Mouse (Mus musculus): Measurements from ENCODE around the gene Cttnbp2. TPM values are rescaled to one million over a fixed set of nuclear protein-coding genes. Genes with fewer than 3 reads are reported as not detected.
"Not testable (repeated sequence)": the region's sequence is repeated elsewhere in the genome, so short reads cannot be mapped to it uniquely, and the experiment has no call there.

Gene Cttnbp2
- polyA plus RNA-seq, 1 experiment from 2014 or later: 6.0 TPM

GRCm38 (mm10) chr6:18411505-18412225, 103.0 kb downstream of the Cttnbp2 start:
- 87% methylated on average over 1 of the region's 1 CpGs for WGBS
- ATAC-seq (replicated peaks; ENCODE audit: extremely low read depth, insufficient read depth, low FRiP score): no peak

GRCm38 (mm10) chr6:18408445-18408844, 106.2 kb downstream of the Cttnbp2 start:
- H3K27me3 ChIP-seq (ENCODE audit: control insufficient read depth, insufficient read depth, low read length): no peaks in the 10 kb centered on the region
- no peaks in the 10 kb centered on the region for H3K9me3 ChIP-seq (replicated peaks; ENCODE audit: control insufficient read depth, low read length)
- H3K4me1 ChIP-seq (ENCODE audit: control insufficient read depth, insufficient read depth, low read length): no peaks in the 10 kb centered on the region
- H3K9ac ChIP-seq (ENCODE audit: low read length): no peak overlapping the region
- no peak overlapping the region for H3K4me2 ChIP-seq (ENCODE audit: low read depth, low read length)
- WGBS: 91% methylated on average over 7 of the region's 7 CpGs
- H3K4me3 ChIP-seq (ENCODE audit: low read length): no peak overlapping the region
- no peak overlapping the region for H3K27ac ChIP-seq (ENCODE audit: low read length)
- no peaks in the 10 kb centered on the region for H3K36me3 ChIP-seq (ENCODE audit: control insufficient read depth, insufficient read depth)
- no peak for ATAC-seq (replicated peaks; ENCODE audit: extremely low read depth, insufficient read depth, low FRiP score)

More at GRCm38 (mm10) chr6:18411505-18412225, 103.0 kb downstream of the Cttnbp2 start:
- Histone ChIP-seq H3K4me2 (ENCODE audit: low read depth, low read length) (no peak overlapping the region), H3K4me1 (ENCODE audit: control insufficient read depth, insufficient read depth, low read length) (no peaks in the 10 kb centered on the region), H3K27ac (ENCODE audit: low read length) (no peak overlapping the region), H3K9ac (ENCODE audit: low read length) (no peak overlapping the region), H3K36me3 (ENCODE audit: control insufficient read depth, insufficient read depth) (no peaks in the 10 kb centered on the region), H3K4me3 (ENCODE audit: low read length) (no peak overlapping the region), H3K9me3 (replicated peaks; ENCODE audit: control insufficient read depth, low read length) (no peaks in the 10 kb centered on the region), H3K27me3 (ENCODE audit: control insufficient read depth, insufficient read depth, low read length) (no peaks in the 10 kb centered on the region)

- no peak for ATAC-seq (replicated peaks; ENCODE audit: extremely low read depth, insufficient read depth, low FRiP score)
- no peaks in the 10 kb centered on the region for H3K27me3 ChIP-seq (ENCODE audit: control insufficient read depth, insufficient read depth, low read length)
- no peaks in the 10 kb centered on the region for H3K4me1 ChIP-seq (ENCODE audit: control insufficient read depth, insufficient read depth, low read length)
- H3K27ac ChIP-seq (ENCODE audit: low read length): no peak overlapping the region
- H3K9ac ChIP-seq (ENCODE audit: low read length): no peak overlapping the region
- WGBS: 93% methylated on average over 1 of the region's 1 CpGs
- peaks cover 12% of the 10 kb centered on the region for H3K36me3 ChIP-seq (ENCODE audit: control insufficient read depth, insufficient read depth)
- H3K4me3 ChIP-seq (ENCODE audit: low read length): no peak overlapping the region
- H3K9me3 ChIP-seq (replicated peaks; ENCODE audit: control insufficient read depth, low read length): no peaks in the 10 kb centered on the region
- H3K4me2 ChIP-seq (ENCODE audit: low read depth, low read length): no peak overlapping the region
Measured at GRCm38 (mm10) chr6:18401066-18401674, 113.5 kb downstream of the Cttnbp2 start.

- Histone ChIP-seq H3K4me3 (ENCODE audit: low read length) (no peak overlapping the region), H3K9me3 (replicated peaks; ENCODE audit: control insufficient read depth, low read length) (no peaks in the 10 kb centered on the region), H3K9ac (ENCODE audit: low read length) (no peak overlapping the region), H3K27me3 (ENCODE audit: control insufficient read depth, insufficient read depth, low read length) (no peaks in the 10 kb centered on the region), H3K4me1 (ENCODE audit: control insufficient read depth, insufficient read depth, low read length) (no peaks in the 10 kb centered on the region), H3K36me3 (ENCODE audit: control insufficient read depth, insufficient read depth) (peaks cover 2% of the 10 kb centered on the region; the same call in 1 of the 2 replicates), H3K4me2 (ENCODE audit: low read depth, low read length) (no peak overlapping the region), H3K27ac (ENCODE audit: low read length) (no peak overlapping the region)
- WGBS: 74% methylated on average over 2 of the region's 2 CpGs
- ATAC-seq (replicated peaks; ENCODE audit: extremely low read depth, insufficient read depth, low FRiP score): no peak
Measured at GRCm38 (mm10) chr6:18381380-18381779, 133.3 kb downstream of the Cttnbp2 start.

GRCm38 (mm10) chr6:18380300-18381202, 134.1 kb downstream of the Cttnbp2 start:
- no peak overlapping the region for H3K4me3 ChIP-seq (ENCODE audit: low read length)
- H3K36me3 ChIP-seq (ENCODE audit: control insufficient read depth, insufficient read depth): peaks cover 2% of the 10 kb centered on the region; the same call in 1 of the 2 replicates
- ATAC-seq (replicated peaks; ENCODE audit: extremely low read depth, insufficient read depth, low FRiP score): no peak
- WGBS: 76% methylated on average over 13 of the region's 13 CpGs
- no peaks in the 10 kb centered on the region for H3K4me1 ChIP-seq (ENCODE audit: control insufficient read depth, insufficient read depth, low read length)
- H3K4me2 ChIP-seq (ENCODE audit: low read depth, low read length): no peak overlapping the region
- H3K9ac ChIP-seq (ENCODE audit: low read length): no peak overlapping the region
- no peaks in the 10 kb centered on the region for H3K27me3 ChIP-seq (ENCODE audit: control insufficient read depth, insufficient read depth, low read length)
- no peaks in the 10 kb centered on the region for H3K9me3 ChIP-seq (replicated peaks; ENCODE audit: control insufficient read depth, low read length)
- no peak overlapping the region for H3K27ac ChIP-seq (ENCODE audit: low read length)

GRCm38 (mm10) chr6:18377755-18378154, 136.9 kb downstream of the Cttnbp2 start:
- not testable (repeated sequence) for H3K27ac ChIP-seq (ENCODE audit: low read length); H3K9me3 ChIP-seq (replicated peaks; ENCODE audit: control insufficient read depth, low read length); ATAC-seq (replicated peaks; ENCODE audit: extremely low read depth, insufficient read depth, low FRiP score); H3K27me3 ChIP-seq (ENCODE audit: control insufficient read depth, insufficient read depth, low read length); H3K9ac ChIP-seq (ENCODE audit: low read length); H3K4me3 ChIP-seq (ENCODE audit: low read length); H3K36me3 ChIP-seq (ENCODE audit: control insufficient read depth, insufficient read depth); H3K4me2 ChIP-seq (ENCODE audit: low read depth, low read length); H3K4me1 ChIP-seq (ENCODE audit: control insufficient read depth, insufficient read depth, low read length)
- 76% methylated on average over 2 of the region's 2 CpGs for WGBS

GRCm38 (mm10) chr6:18374744-18375143, 139.9 kb downstream of the Cttnbp2 start:
- H3K27ac ChIP-seq (ENCODE audit: low read length): no peak overlapping the region
- no peaks in the 10 kb centered on the region for H3K27me3 ChIP-seq (ENCODE audit: control insufficient read depth, insufficient read depth, low read length)
- no peak overlapping the region for H3K9ac ChIP-seq (ENCODE audit: low read length)
- no peaks in the 10 kb centered on the region for H3K9me3 ChIP-seq (replicated peaks; ENCODE audit: control insufficient read depth, low read length)
- no peak overlapping the region for H3K4me2 ChIP-seq (ENCODE audit: low read depth, low read length)
- 0 out of 2 replicates have a peak, but pooled peaks cover 2% of the 10 kb centered on the region for H3K4me1 ChIP-seq (ENCODE audit: control insufficient read depth, insufficient read depth, low read length)
- no peak for ATAC-seq (replicated peaks; ENCODE audit: extremely low read depth, insufficient read depth, low FRiP score)
- 66% methylated on average over 4 of the region's 4 CpGs for WGBS
- H3K4me3 ChIP-seq (ENCODE audit: low read length): no peak overlapping the region
- no peaks in the 10 kb centered on the region for H3K36me3 ChIP-seq (ENCODE audit: control insufficient read depth, insufficient read depth)

- Histone ChIP-seq H3K27me3 (ENCODE audit: control insufficient read depth, insufficient read depth, low read length) (no peaks in the 10 kb centered on the region), H3K9me3 (replicated peaks; ENCODE audit: control insufficient read depth, low read length) (no peaks in the 10 kb centered on the region), H3K4me2 (ENCODE audit: low read depth, low read length) (no peak overlapping the region), H3K4me3 (ENCODE audit: low read length) (no peak overlapping the region), H3K4me1 (ENCODE audit: control insufficient read depth, insufficient read depth, low read length) (0 out of 2 replicates have a peak, but pooled peaks cover 2% of the 10 kb centered on the region), H3K27ac (ENCODE audit: low read length) (no peak overlapping the region), H3K36me3 (ENCODE audit: control insufficient read depth, insufficient read depth) (no peaks in the 10 kb centered on the region), H3K9ac (ENCODE audit: low read length) (no peak overlapping the region)
- ATAC-seq (replicated peaks; ENCODE audit: extremely low read depth, insufficient read depth, low FRiP score): no peak
- 73% methylated on average over 1 of the region's 1 CpGs for WGBS
Measured at GRCm38 (mm10) chr6:18373652-18374051, 141.0 kb downstream of the Cttnbp2 start.
